Mouse (Mus musculus) liver, adult 2 months (tissue): ENCODE measurements at regions not wholly inside any gene's neighbourhood (a gene's known extent, or its start where the extent isn't known, plus 50 kb on each side); places are given as distances from the start of the nearest gene placed in this dataset.
A peak's percentile ranks its signal among the peaks of the same experiment; 100 is the strongest.

Source experiments
- DNase-seq: peaks from one replicate; pipeline ENCODE4 v3.0.0-alpha.2; 2011; ENCODE audit warnings: low read depth, low spot score; ENCODE audit errors: extremely low read depth
- H3K27ac ChIP-seq: fragments of 200-500 bp; replicated peaks from 2 replicates; pipeline ENCODE4 v1.5.1; 2012; ENCODE audit warnings: low read depth, mild to moderate bottlenecking, control low read depth, inconsistent platforms, low read length; ENCODE audit not compliant: insufficient read depth
- H3K27me3 ChIP-seq: fragments of 200-500 bp; 2 replicates; pipeline ENCODE4 v1.6.1; 2012; ENCODE audit warnings: mild to moderate bottlenecking, moderate library complexity, low read length, inconsistent platforms; ENCODE audit not compliant: control insufficient read depth, insufficient read depth
- H3K36me3 ChIP-seq: fragments of 200-500 bp; 2 replicates; pipeline ENCODE4 v1.6.1; 2012; ENCODE audit warnings: low read length, inconsistent platforms; ENCODE audit not compliant: control insufficient read depth, insufficient read depth
- H3K4me1 ChIP-seq: fragments of 200-500 bp; 2 replicates; pipeline ENCODE4 v1.6.1; 2011; ENCODE audit warnings: low read length; ENCODE audit not compliant: control insufficient read depth, insufficient read depth
- H3K4me3 ChIP-seq: fragments of 200-500 bp; 2 replicates; pipeline ENCODE4 v1.5.1; 2011; ENCODE audit warnings: low read depth, mild to moderate bottlenecking, control low read depth, low read length, moderate library complexity; ENCODE audit not compliant: insufficient read depth
- H3K79me2 ChIP-seq: fragments of 200-500 bp; 2 replicates; pipeline ENCODE4 v1.6.1; 2012; ENCODE audit warnings: inconsistent platforms, mild to moderate bottlenecking, low read length, moderate library complexity; ENCODE audit not compliant: control insufficient read depth, insufficient read depth
- H3K9ac ChIP-seq: fragments of 200-500 bp; 2 replicates; pipeline ENCODE4 v1.6.1; 2012; ENCODE audit warnings: low read depth, mild to moderate bottlenecking, control low read depth, inconsistent platforms, low read length
- CTCF ChIP-seq: fragments of 200-500 bp; IDR thresholded peaks from 2 replicates; pipeline ENCODE4 v1.5.1; 2011; ENCODE audit warnings: low read depth, low read length, control low read depth
- POLR2A ChIP-seq: fragments of 200-500 bp; IDR thresholded peaks from 2 replicates; pipeline ENCODE4 v1.6.1; 2011; ENCODE audit warnings: low read length, control low read depth; ENCODE audit not compliant: insufficient read depth; ENCODE audit errors: extremely low read depth
- WGBS: fragments of 180-500 bp; shearing (Covaris S2); methylation state at CpG from one replicate; pipeline ENCODE4 v1.1.7; 2018; 5-methylcytosine and 5-hydroxymethylcytosine counted together

DNA sequence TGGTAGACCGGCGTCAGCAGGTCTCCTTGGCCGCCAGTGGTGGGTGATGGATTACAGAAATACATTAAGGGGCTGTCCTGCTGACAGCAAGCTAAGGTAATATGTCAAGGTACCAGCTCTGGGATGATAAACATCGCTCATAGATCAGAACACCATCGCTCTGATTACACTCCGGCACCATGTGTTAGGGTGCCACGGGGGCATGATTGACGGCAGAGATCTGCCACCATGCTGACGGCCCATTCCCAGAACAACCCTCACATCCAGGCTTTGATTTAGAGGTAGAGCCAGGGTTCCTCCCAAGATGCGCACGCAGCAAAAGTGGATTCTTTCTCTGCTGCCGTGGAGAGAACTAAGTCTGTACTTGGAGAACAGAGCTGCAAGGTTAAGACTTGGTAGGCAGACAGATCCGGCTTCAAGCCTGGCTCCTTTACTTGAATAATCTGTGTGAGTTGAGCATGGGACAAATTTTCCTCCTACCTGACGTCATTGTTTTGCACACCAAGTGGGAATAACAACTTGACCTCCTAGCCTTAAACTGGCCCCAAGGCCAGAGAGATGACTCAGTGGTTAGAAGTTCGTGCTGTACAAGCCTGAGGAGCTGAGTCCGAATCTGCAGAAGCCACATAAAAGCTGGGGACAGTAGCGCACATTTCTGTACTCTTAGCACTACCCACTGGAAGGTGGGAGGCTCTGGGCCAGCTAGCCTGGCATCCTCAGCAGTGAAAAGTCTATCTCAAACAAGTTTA is 144.0 kb downstream of the Rplp1 start:
- Histone ChIP-seq H3K79me2 (no peaks in the 10 kb centered on the region), H3K4me1 (no peaks in the 10 kb centered on the region), H3K9ac (no peak overlapping the region), H3K4me3 (no peak overlapping the region), H3K27me3 (no peaks in the 10 kb centered on the region), H3K36me3 (no peaks in the 10 kb centered on the region), H3K27ac (no peak overlapping the region)
- TF ChIP-seq POLR2A, result no peak
- TF ChIP-seq CTCF, result no peak
- 86% methylated on average over 17 of the region's 17 CpGs for WGBS
- no peak for DNase-seq

- Histone ChIP-seq H3K9ac (no peak overlapping the region), H3K4me1 (no peaks in the 10 kb centered on the region), H3K36me3 (no peaks in the 10 kb centered on the region), H3K27ac (no peak overlapping the region), H3K4me3 (no peak overlapping the region), H3K79me2 (no peaks in the 10 kb centered on the region), H3K27me3 (no peaks in the 10 kb centered on the region)
- DNase-seq, result no peak
- TF ChIP-seq CTCF (no peak), POLR2A (no peak)
- WGBS, result 90% methylated on average over 6 of the region's 6 CpGs
Measured at GRCm38 (mm10) chr9:61766187-61766586, 148.2 kb downstream of the Rplp1 start.

GRCm38 (mm10) chr9:61765366-61765765 is 149.0 kb downstream of the Rplp1 start:
- no peaks in the 10 kb centered on the region for H3K79me2 ChIP-seq
- no peak overlapping the region for H3K27ac ChIP-seq
- H3K36me3 ChIP-seq, result no peaks in the 10 kb centered on the region
- 76% methylated on average over 5 of the region's 5 CpGs for WGBS
- no peaks in the 10 kb centered on the region for H3K27me3 ChIP-seq
- H3K4me1 ChIP-seq, result no peaks in the 10 kb centered on the region
- peak; percentile 4 for DNase-seq
- no peak overlapping the region for H3K9ac ChIP-seq
- TF ChIP-seq POLR2A, result no peak
- TF ChIP-seq CTCF, result no peak
- H3K4me3 ChIP-seq, result no peak overlapping the region

- WGBS, result 85% methylated on average over 3 of the region's 3 CpGs
- TF ChIP-seq CTCF (no peak), POLR2A (no peak)
- no peaks in the 10 kb centered on the region for H3K27me3 ChIP-seq
- H3K9ac ChIP-seq, result no peak overlapping the region
- no peak overlapping the region for H3K4me3 ChIP-seq
- H3K79me2 ChIP-seq, result no peaks in the 10 kb centered on the region
- no peaks in the 10 kb centered on the region for H3K36me3 ChIP-seq
- H3K4me1 ChIP-seq, result no peaks in the 10 kb centered on the region
- no peak overlapping the region for H3K27ac ChIP-seq
- DNase-seq, result no peak
Measured at GRCm38 (mm10) chr9:61757806-61758205, 156.5 kb downstream of the Rplp1 start.

DNA sequence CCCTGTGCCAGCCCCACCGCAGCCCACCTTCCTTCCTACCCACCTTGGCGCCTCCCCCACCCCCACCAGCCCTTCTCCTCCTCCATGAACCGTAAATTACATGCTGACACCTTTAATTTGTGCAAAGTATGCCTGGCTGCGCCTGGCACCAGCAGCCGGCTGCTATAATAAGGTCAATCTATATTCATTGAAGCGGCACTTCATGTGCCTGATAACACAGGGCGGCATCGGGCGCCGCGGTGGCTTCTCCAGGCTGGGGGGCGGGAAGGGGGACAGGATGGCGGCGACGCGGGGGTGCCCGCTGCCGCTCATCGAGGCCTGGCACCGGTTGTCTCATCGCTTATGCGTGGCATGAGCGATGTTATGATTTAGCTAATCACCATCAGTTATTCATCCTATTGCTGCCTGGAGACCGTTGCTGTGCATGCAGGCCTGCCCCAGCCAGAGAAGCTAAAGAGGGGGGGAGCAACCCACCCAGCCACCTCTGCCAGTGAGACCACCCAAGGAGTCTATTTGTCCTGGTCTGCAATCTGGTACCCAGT is 157.5 kb downstream of the Rplp1 start:
- Histone ChIP-seq H3K4me1 (no peaks in the 10 kb centered on the region), H3K36me3 (no peaks in the 10 kb centered on the region), H3K4me3 (no peak overlapping the region), H3K79me2 (no peaks in the 10 kb centered on the region), H3K27ac (no peak overlapping the region), H3K9ac (no peak overlapping the region), H3K27me3 (no peaks in the 10 kb centered on the region)
- 87% methylated on average over 24 of the region's 24 CpGs for WGBS
- DNase-seq, result no peak
- no peak for TF ChIP-seq POLR2A
- TF ChIP-seq CTCF, result no peak

DNA sequence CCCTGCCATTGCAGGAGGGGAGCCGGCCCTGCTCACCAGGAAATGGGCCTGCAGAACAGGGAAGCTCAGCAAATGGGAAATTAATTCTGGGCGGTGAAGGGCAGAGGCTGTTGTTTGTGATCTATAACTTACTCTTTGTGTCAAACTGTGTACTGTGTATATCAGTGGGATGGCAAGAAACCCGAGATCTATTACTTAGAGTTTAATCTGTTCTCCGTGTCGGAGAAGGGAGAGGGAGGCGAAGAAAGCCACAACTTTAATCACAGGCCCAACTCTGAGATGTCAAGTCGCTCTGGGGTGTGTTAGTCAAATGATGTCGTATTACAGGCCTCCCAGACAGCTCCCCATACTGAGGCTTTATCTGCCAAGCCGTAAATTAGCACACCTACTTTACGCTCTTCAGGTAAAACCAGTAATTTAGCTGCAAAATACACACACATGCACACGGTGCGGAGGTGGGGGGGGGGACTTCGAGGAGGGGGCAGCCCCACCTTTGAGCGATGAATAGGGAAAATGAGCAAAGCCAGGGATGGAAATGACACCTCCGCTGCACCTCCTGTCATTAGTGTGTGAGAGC is 158.0 kb downstream of the Rplp1 start:
- Histone ChIP-seq H3K9ac (no peak overlapping the region), H3K4me1 (no peaks in the 10 kb centered on the region), H3K4me3 (no peak overlapping the region), H3K36me3 (no peaks in the 10 kb centered on the region), H3K79me2 (no peaks in the 10 kb centered on the region), H3K27me3 (no peaks in the 10 kb centered on the region), H3K27ac (no peak overlapping the region)
- no peak for TF ChIP-seq POLR2A
- no peak for TF ChIP-seq CTCF
- 85% methylated on average over 15 of the region's 15 CpGs for WGBS
- no peak for DNase-seq
